Mouse (Mus musculus) limb, embryonic 14.5 days (tissue): Measurements from ENCODE around the gene Fgf11. TPM values are rescaled to one million over a fixed set of nuclear protein-coding genes. Genes with fewer than 3 reads are reported as not detected.

Experiments
- ATAC-seq: fragments of 200-750 bp; cut with Nextera tagmentation; 2 replicates; pipeline ENCODE4 v1.8.0; 2017; ENCODE audit warnings: low read depth, moderate number of reproducible peaks, moderate TSS enrichment; ENCODE audit not compliant: low FRiP score
- DNase-seq: peaks from one replicate; pipeline ENCODE4 v3.0.0-alpha.2; 2015; ENCODE audit warnings: low spot score
- H3K27ac ChIP-seq: fragments of 300-500 bp; sonication (generic); replicated peaks from 2 replicates; pipeline ENCODE4 v1.5.1; 2014; ENCODE audit warnings: low read depth, mild to moderate bottlenecking, low read length, moderate library complexity, mixed read lengths
- H3K27me3 ChIP-seq: fragments of 300-500 bp; sonication (generic); 2 replicates; pipeline ENCODE4 v1.6.1; 2014; ENCODE audit warnings: low read length, mixed read lengths; ENCODE audit not compliant: control insufficient read depth, insufficient read depth
- H3K36me3 ChIP-seq: fragments of 300-500 bp; sonication (generic); 2 replicates; pipeline ENCODE4 v1.6.1; 2014; ENCODE audit warnings: mild to moderate bottlenecking, low read length, moderate library complexity, mixed read lengths; ENCODE audit not compliant: control insufficient read depth, insufficient read depth
- H3K4me1 ChIP-seq: fragments of 300-500 bp; sonication (generic); 2 replicates; pipeline ENCODE4 v1.6.1; 2014; ENCODE audit warnings: antibody characterized with exemption, low read length, mixed read lengths; ENCODE audit not compliant: control insufficient read depth, insufficient read depth
- H3K4me2 ChIP-seq: fragments of 300-500 bp; sonication (generic); replicated peaks from 2 replicates; pipeline ENCODE4 v1.6.1; 2014; ENCODE audit warnings: low read depth, mild to moderate bottlenecking, low read length, moderate library complexity; ENCODE audit not compliant: severe bottlenecking
- H3K4me3 ChIP-seq: fragments of 300-500 bp; sonication (generic); replicated peaks from 2 replicates; pipeline ENCODE4 v1.5.1; 2014; ENCODE audit warnings: low read length
- H3K9ac ChIP-seq: fragments of 300-500 bp; sonication (generic); 2 replicates; pipeline ENCODE4 v1.6.1; 2014; ENCODE audit warnings: mild to moderate bottlenecking, low read depth, low read length, moderate library complexity; ENCODE audit not compliant: severe bottlenecking
- H3K9me3 ChIP-seq: fragments of 300-500 bp; sonication (generic); 2 replicates; pipeline ENCODE4 v1.6.1; 2016; ENCODE audit warnings: low read length; ENCODE audit not compliant: control insufficient read depth
- POLR2A ChIP-seq: fragments of 200-500 bp; IDR thresholded peaks from 2 replicates; pipeline ENCODE4 v1.8.0; 2012; ENCODE audit warnings: inconsistent platforms, mild to moderate bottlenecking, moderate library complexity, borderline replicate concordance; ENCODE audit not compliant: insufficient read depth, insufficient read length; ENCODE audit errors: extremely low read depth
- WGBS: fragments of 180-500 bp; shearing (Covaris S2); extraction: QIAGEN DNeasy Blood & Tissue Kit; methylation state at CpG from one replicate; pipeline ENCODE4 v1.1.7; 2014; 5-methylcytosine and 5-hydroxymethylcytosine counted together
- polyA plus RNA-seq, 2 experiments: library from polyadenylated mRNA; depleted of rRNA in 1 of 2; stranded (reverse) in 1 of 2; unstranded in 1 of 2; fragments of >200 nt; fragmentation: Nextera tagmentation in 1 of 2; extraction: Ambion mirVana in 1 of 2; gene quantifications; 2 replicates each; pipeline versions ENCODE4 v1.2.1 to v1.2.3; 2012 to 2014

Gene Fgf11
- polyA plus RNA-seq, 2 experiments = 2.2 to 17.2 TPM

DNA sequence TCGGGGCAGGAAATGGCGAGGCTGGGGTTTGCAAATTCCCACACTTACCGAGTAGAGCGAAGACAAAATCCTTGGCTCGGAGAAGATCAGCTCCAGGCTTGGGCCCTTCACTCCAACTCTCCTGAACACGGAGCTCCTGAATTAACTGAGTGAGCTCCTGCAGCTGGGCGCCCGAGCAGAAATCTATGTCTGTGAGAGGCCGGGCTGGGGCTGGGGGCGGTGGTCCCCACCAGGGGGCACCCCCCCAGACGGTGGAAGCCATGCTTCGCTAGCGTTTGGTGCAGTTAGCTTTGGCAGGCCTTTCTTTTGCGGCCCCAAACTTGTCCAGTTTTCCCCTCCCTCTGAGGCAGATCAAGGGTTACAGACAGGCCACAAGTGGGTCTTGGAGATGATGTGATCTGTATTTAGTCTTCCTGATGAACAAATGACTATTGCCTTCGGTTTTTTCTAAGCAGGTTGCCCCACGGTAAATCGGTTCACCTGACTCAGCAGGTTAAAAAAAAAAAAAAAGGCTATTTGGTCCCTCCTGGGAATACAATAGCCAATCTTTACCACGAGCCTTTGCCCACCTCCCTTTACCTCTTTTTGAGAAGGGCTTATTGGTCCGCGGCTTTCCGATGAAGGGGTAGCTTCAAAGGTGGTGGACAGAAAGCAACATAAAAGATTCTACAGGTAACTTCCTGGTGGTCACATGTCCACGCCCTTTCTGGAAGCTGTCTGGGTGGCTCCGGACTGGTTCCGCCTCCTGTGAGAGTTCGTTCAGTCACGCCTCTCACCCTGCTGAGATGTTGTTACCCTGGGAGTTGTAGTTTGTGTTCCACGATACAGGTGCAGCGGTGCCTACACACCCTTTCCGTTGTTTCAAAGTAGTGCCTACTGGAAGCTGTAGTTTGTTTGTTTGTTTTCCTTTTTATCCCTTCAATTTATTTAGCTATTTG lies 3.6 kb upstream of the Fgf11 start, which contains the start of gene Tmem102:
TSS of gene Tmem102 (minus strand) at position 653 of the 938 bp plus-strand sequence.
- no peaks in the 10 kb centered on the region for H3K9me3 ChIP-seq
- H3K4me2 ChIP-seq = peak within 1 kb of the TSS; percentile 94
- peaks cover 45% of the 10 kb centered on the region for H3K4me1 ChIP-seq
- DNase-seq (no peak), ATAC-seq (no peak)
- no peak for TF ChIP-seq POLR2A
- 7% methylated on average over 29 of the region's 29 CpGs for WGBS
- no peak within 1 kb of the TSS for H3K9ac ChIP-seq
- H3K4me3 ChIP-seq = peak within 1 kb of the TSS; percentile 61
- no peak within 1 kb of the TSS for H3K27ac ChIP-seq
- peaks cover 47% of the 10 kb centered on the region for H3K27me3 ChIP-seq
- no peaks in the 10 kb centered on the region for H3K36me3 ChIP-seq

DNA sequence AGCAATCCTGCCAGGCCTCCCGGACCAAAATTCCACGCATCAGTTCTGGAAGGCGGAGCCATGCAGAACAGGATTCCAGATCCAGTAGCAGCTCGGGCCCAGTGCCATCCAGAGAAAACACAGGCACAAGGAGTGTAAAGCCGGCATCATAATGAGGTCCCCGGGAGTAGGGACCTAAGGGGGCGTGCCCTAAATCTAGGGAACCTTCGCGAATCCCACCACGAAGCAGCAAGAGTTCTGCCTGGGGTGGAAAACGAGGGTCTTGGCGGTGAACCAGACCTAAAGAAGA lies 2.9 kb upstream of the Fgf11 start:
- H3K4me2 ChIP-seq = peak overlapping the region; percentile 94
- ATAC-seq (no peak), DNase-seq (no peak)
- H3K9me3 ChIP-seq = no peaks in the 10 kb centered on the region
- no peak for TF ChIP-seq POLR2A
- no peaks in the 10 kb centered on the region for H3K36me3 ChIP-seq
- no peak overlapping the region for H3K27ac ChIP-seq
- peak overlapping the region; percentile 61 for H3K4me3 ChIP-seq
- H3K9ac ChIP-seq = no peak overlapping the region
- WGBS = 4% methylated on average over 12 of the region's 12 CpGs
- H3K4me1 ChIP-seq = peaks cover 50% of the 10 kb centered on the region
- H3K27me3 ChIP-seq = peaks cover 47% of the 10 kb centered on the region

DNA sequence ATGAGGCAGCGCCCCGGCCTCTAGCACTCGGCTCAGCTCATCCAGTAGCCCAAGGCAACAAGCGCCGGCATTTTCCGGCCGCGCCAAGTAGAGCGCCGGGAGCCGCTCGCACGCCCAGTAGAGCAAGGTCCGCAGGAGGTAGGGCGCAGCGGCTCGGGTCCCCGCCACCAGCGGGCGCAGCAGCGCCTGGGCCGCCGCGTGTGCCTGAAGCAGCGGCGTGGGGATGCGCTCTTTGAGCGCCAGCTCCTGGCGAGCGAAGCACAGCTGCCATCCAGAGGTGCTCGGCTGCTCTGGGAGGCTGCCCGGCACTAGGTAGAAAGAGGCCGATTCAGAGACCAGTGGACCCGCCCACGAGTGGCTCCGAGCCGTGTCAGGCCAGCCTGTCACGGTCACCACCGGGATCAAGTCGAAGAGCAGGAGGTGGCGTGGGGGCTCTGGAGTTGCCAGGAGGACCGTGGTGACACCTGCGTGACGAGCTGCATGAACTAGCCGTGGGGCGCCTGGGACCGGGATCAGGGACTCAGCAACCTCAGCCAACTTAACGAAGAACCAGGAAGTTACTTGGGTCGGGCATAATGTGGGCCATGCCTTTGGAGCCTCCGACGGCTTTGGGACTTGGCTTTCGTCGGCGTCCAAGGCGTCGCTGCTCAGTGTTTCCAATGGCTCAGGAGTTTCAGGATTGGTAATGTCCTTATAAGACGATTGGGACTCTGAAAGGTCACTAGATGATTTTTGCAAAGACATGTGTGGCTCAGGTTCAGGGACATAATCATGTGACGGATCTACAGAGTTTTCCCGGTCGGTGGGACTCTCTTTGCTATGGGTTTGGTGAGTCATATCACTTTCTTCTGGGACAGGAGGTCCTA lies 2.4 kb upstream of the Fgf11 start:
- peaks cover 53% of the 10 kb centered on the region for H3K4me1 ChIP-seq
- H3K27ac ChIP-seq = no peak overlapping the region
- WGBS = 2% methylated on average over 55 of the region's 60 CpGs

DNA sequence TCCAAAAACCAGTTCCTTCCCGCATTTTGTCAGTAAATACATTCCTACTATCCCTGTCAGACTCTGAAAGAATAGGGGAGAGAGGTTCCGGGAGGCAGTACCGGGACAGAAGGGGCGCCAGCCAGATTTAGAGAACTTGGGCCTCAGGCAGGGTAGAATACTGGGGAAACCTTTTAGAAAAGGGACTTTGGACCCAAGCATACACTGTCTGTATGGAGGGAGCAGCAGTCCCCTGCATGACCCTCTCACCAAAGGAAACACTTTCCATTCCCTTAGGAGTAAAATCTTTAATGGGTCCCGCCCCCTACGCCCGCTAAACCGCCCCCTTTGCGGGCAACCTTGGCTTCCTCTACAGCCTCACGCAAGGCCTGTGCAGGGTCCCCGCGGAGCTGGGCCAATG lies 1.7 kb upstream of the Fgf11 start:
- DNase-seq (no peak), ATAC-seq (0 out of 2 replicates have a peak, but pooled peaks have one; percentile 0)
- H3K4me1 ChIP-seq = peaks cover 53% of the 10 kb centered on the region
- no peak for TF ChIP-seq POLR2A
- peak overlapping the region; percentile 44 for H3K9ac ChIP-seq
- WGBS = under 1% methylated on average over 12 of the region's 12 CpGs
- H3K27me3 ChIP-seq = peaks cover 47% of the 10 kb centered on the region
- peak overlapping the region; percentile 94 for H3K4me2 ChIP-seq
- H3K4me3 ChIP-seq = peak overlapping the region; percentile 61
- no peaks in the 10 kb centered on the region for H3K9me3 ChIP-seq
- no peak overlapping the region for H3K27ac ChIP-seq
- no peaks in the 10 kb centered on the region for H3K36me3 ChIP-seq

More for the DNA sequence above, 2.4 kb upstream of the Fgf11 start:
- peak; percentile 38; the same call in 1 of the 2 replicates for ATAC-seq
- TF ChIP-seq POLR2A = no peak
- peaks cover 47% of the 10 kb centered on the region for H3K27me3 ChIP-seq
- H3K4me3 ChIP-seq = peak overlapping the region; percentile 61
- H3K9ac ChIP-seq = peak overlapping the region; percentile 44
- no peaks in the 10 kb centered on the region for H3K9me3 ChIP-seq
- DNase-seq = peak; percentile 74
- no peaks in the 10 kb centered on the region for H3K36me3 ChIP-seq
- peak overlapping the region; percentile 94 for H3K4me2 ChIP-seq

DNA sequence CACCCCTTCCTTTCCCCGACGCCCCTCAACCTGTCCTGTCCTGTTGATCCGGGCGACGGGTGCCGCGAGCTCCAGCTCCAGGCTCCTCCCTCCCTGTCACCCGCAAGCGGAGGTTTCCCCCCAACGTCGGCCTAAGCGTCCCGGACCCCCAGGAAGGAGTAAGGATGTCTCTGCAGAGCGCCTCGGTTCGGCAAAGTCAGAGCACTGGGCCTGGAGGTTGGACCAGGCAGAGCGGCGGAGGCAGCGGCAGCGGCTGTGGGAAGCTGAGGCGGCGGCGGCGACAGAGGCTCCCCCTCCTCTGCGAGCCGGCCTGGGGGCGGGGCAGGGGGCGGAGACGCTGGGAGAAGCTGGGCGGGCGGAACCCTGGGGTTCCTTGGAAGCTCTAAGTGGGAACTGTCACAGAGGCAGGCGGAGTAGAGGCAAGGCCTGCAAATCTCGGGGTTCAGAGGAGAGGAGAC lies 1.0 kb upstream of the Fgf11 start:
- Histone ChIP-seq H3K4me1 (peaks cover 53% of the 10 kb centered on the region), H3K36me3 (no peaks in the 10 kb centered on the region), H3K9ac (peak overlapping the region; percentile 56), H3K4me2 (peak overlapping the region; percentile 94), H3K9me3 (no peaks in the 10 kb centered on the region), H3K4me3 (peak overlapping the region; percentile 61), H3K27me3 (peaks cover 47% of the 10 kb centered on the region), H3K27ac (no peak overlapping the region)
- DNase-seq = peak; percentile 73
- peak; percentile 37; the same call in 1 of the 2 replicates for ATAC-seq
- no peak for TF ChIP-seq POLR2A
- WGBS = 1% methylated on average over 33 of the region's 33 CpGs
